9 mouse cellular contexts compared by ENCODE assay signal in genomic region chr3:84952585-84953187, GRCm38 (mm10).
DNase-seq lines count a peak whose midpoint lies in the region; ATAC-seq and TF ChIP-seq lines count a peak whose summit lies in the region.
"Had no signal": no experiment of that assay in that cellular context is flagged by ENCODE, and none has a peak within 500 bp of the region (broad histone marks: within the 10 kb centered on the region; RNA-seq: fewer than 3 reads in every experiment).

No protein-coding gene starts in this region.

- no peak for DNase-seq in left cerebral cortex, adult 2 months (ENCODE audit: extremely low spot score in 1 of 2, low spot score in 2 of 2)
- no peak for DNase-seq in left cerebral cortex, adult 8-10 months (ENCODE audit: low spot score in 2 of 2)
- no peak for DNase-seq in B cell, adult 2 months
- no peak for DNase-seq in kidney, postnatal 14 days
- DNase-seq in lung, adult 18-20 months: no peak
- DNase-seq: thymus, postnatal 36 days had no signal

- TF ChIP-seq CTCF in left cerebral cortex, adult 2 months (IDR thresholded peaks at IDR 0.05): no peak

- H3K36me3 ChIP-seq in embryonic facial prominence, embryonic 13.5 days: no peaks in the 10 kb centered on the region
- H3K36me3 ChIP-seq in hindbrain, embryonic 16.5 days (ENCODE audit: control insufficient read depth, insufficient read depth, low read length): no peaks in the 10 kb centered on the region
- H3K36me3 ChIP-seq in neural tube, embryonic 14.5 days (ENCODE audit: control insufficient read depth, insufficient read depth, low read length): no peaks in the 10 kb centered on the region

- H3K4me2 ChIP-seq in embryonic facial prominence, embryonic 13.5 days: peak overlapping the region; percentile 70
- H3K4me2 ChIP-seq in hindbrain, embryonic 16.5 days (ENCODE audit: low read length): peak overlapping the region; percentile 64
- peak overlapping the region; percentile 62 for H3K4me2 ChIP-seq in neural tube, embryonic 14.5 days (ENCODE audit: low read depth, low read length)

- intact Hi-C loops in left cerebral cortex, adult 2 months (cut with DNase I): loop anchor here (1.0 to 10.0 kb wide), 5 partner anchors 192 to 621 kb away; no protein-coding TSS in a partner anchor

- H3K27ac ChIP-seq in left cerebral cortex, adult 2 months: peak overlapping the region; percentile 96
- H3K27ac ChIP-seq in embryonic facial prominence, embryonic 13.5 days: peak overlapping the region; percentile 83
- H3K27ac ChIP-seq in hindbrain, embryonic 16.5 days (ENCODE audit: low read depth, low read length): peak overlapping the region; percentile 82
- peak overlapping the region; percentile 89 for H3K27ac ChIP-seq in neural tube, embryonic 14.5 days (ENCODE audit: low read depth, low read length)

- no peaks in the 10 kb centered on the region for H3K27me3 ChIP-seq in embryonic facial prominence, embryonic 13.5 days
- H3K27me3 ChIP-seq in hindbrain, embryonic 16.5 days (replicated peaks; ENCODE audit: control insufficient read depth, insufficient read depth, low read length): no peaks in the 10 kb centered on the region
- H3K27me3 ChIP-seq in neural tube, embryonic 14.5 days (ENCODE audit: control insufficient read depth, insufficient read depth, low read length): no peaks in the 10 kb centered on the region

- H3K9ac ChIP-seq in embryonic facial prominence, embryonic 13.5 days: peak overlapping the region; percentile 73
- peak overlapping the region; percentile 60 for H3K9ac ChIP-seq in hindbrain, embryonic 16.5 days (ENCODE audit: low read depth, low read length)
- H3K9ac ChIP-seq in neural tube, embryonic 14.5 days (replicated peaks; ENCODE audit: low read depth, low read length): peak overlapping the region; percentile 55

- H3K4me1 ChIP-seq in embryonic facial prominence, embryonic 13.5 days: no peaks in the 10 kb centered on the region
- peaks cover 2% of the 10 kb centered on the region for H3K4me1 ChIP-seq in hindbrain, embryonic 16.5 days (ENCODE audit: control insufficient read depth, insufficient read depth, low read depth, low read length)
- H3K4me1 ChIP-seq in neural tube, embryonic 14.5 days (ENCODE audit: control insufficient read depth, insufficient read depth, low read length): peaks cover 6% of the 10 kb centered on the region; the same call in 1 of the 2 replicates

- no peak for ATAC-seq in embryonic facial prominence, embryonic 13.5 days (ENCODE audit: insufficient number of reproducible peaks, insufficient read depth, low FRiP score, low TSS enrichment, low read depth)
- ATAC-seq in hindbrain, embryonic 16.5 days: 0 out of 2 replicates have a peak, but pooled peaks have one; percentile 10
- ATAC-seq in neural tube, embryonic 14.5 days (ENCODE audit: low read depth): peak; percentile 44; the same call in 1 of the 2 replicates

- H3K9me3 ChIP-seq in embryonic facial prominence, embryonic 13.5 days: no peaks in the 10 kb centered on the region
- no peaks in the 10 kb centered on the region for H3K9me3 ChIP-seq in hindbrain, embryonic 16.5 days (ENCODE audit: control insufficient read depth, low read length)
- H3K9me3 ChIP-seq in neural tube, embryonic 14.5 days (ENCODE audit: control insufficient read depth, low read length): no peaks in the 10 kb centered on the region

- 52% methylated on average over 7 of the region's 7 CpGs for WGBS in embryonic facial prominence, embryonic 13.5 days
- 30% methylated on average over 7 of the region's 7 CpGs for WGBS in hindbrain, embryonic 16.5 days
- WGBS in neural tube, embryonic 14.5 days: 52% methylated on average over 7 of the region's 7 CpGs

- H3K4me3 ChIP-seq in left cerebral cortex, adult 2 months: peak overlapping the region; percentile 68
- H3K4me3 ChIP-seq in embryonic facial prominence, embryonic 13.5 days: peak overlapping the region; percentile 48
- peak overlapping the region; percentile 51 for H3K4me3 ChIP-seq in hindbrain, embryonic 16.5 days (ENCODE audit: low read length)
- peak overlapping the region; percentile 56 for H3K4me3 ChIP-seq in neural tube, embryonic 14.5 days (ENCODE audit: low read depth, low read length)
